Mouse (Mus musculus): ENCODE measurements around the gene Nedd4. TPM values are rescaled to one million over a fixed set of nuclear protein-coding genes. Genes with fewer than 3 reads are reported as not detected.
A peak's percentile ranks its signal among the peaks of the same experiment; 100 is the strongest.
"Not testable (repeated sequence)": the region's sequence is repeated elsewhere in the genome, so short reads cannot be mapped to it uniquely, and the experiment has no call there.

Gene Nedd4
- polyA plus RNA-seq, 1 experiment from 2014 or later, result 815 TPM

DNA sequence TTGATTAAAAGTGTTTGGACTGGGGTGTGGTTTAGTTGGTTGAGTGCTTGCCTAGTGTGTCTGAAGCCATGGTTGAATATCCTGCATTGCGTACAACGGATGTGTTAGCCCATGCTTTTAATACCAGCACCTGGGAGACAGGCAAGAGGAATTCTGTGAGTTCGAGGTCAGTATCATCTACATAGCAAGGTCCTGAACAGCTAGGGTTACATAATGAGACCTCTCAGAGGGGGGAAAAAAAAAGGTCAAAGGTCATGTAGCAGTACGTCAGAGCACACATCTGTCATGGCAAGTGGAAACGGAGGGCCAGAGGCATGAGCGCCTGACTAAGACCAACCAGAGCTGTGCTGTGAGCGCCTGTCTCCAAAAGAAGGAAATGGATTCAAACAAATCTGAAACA, 3.4 kb downstream of the Nedd4 start:
- no peak overlapping the region for H3K9ac ChIP-seq (ENCODE audit: low read length)
- H3K9me3 ChIP-seq (ENCODE audit: control insufficient read depth, low read length), result no peaks in the 10 kb centered on the region
- no peaks in the 10 kb centered on the region for H3K27me3 ChIP-seq (ENCODE audit: control insufficient read depth, insufficient read depth, low read length)
- no peak for DNase-seq (ENCODE audit: low spot score)
- H3K36me3 ChIP-seq (ENCODE audit: control insufficient read depth, insufficient read depth, low read length), result peaks cover 15% of the 10 kb centered on the region; the same call in 1 of the 2 replicates
- WGBS, result 53% methylated on average over 7 of the region's 7 CpGs
- H3K4me3 ChIP-seq (ENCODE audit: low read depth, low read length), result peak overlapping the region; percentile 99
- peak overlapping the region; percentile 89 for H3K4me2 ChIP-seq (ENCODE audit: low read depth, severe bottlenecking)
- H3K4me1 ChIP-seq (ENCODE audit: control insufficient read depth, insufficient read depth, low read length), result peaks cover 19% of the 10 kb centered on the region
- no peak for ATAC-seq (ENCODE audit: insufficient number of reproducible peaks, low FRiP score, low TSS enrichment, low read depth)
- no peak overlapping the region for H3K27ac ChIP-seq (replicated peaks; ENCODE audit: low read depth, low read length)

DNA sequence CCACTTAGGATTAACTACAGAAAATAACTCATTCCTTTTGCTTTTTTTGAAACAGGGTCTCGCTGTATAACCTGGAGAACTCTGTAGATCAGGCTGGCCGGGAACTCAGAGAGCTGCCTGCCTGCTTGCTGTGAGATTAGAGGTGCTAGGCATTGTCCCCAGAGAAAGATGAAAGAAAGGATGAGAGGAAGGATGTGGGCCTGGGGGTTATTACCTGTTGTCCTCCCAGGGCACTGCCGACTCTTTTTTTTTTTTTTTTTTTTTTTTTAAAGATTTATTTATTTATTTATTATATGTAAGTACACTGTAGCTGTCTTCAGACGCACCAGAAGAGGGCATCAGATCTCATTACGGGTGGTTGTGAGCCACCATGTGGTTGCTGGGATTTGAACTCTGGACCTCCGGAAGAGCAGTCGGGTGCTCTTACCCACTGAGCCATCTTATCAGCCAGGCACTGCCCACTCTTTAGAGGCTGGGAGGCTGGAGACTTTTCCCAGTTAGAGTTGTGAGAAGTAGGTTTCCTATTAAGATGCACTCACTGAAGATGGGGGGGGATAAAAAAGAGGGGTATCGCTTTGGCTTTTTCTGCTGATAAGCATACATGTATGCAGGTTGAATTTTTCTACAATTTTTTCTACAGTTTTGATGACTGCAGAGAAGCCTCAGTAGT, 4.3 kb downstream of the Nedd4 start:
- not testable (repeated sequence) for H3K27me3 ChIP-seq (ENCODE audit: control insufficient read depth, insufficient read depth, low read length); H3K4me2 ChIP-seq (ENCODE audit: low read depth, severe bottlenecking); H3K9ac ChIP-seq (ENCODE audit: low read length); ATAC-seq (ENCODE audit: insufficient number of reproducible peaks, low FRiP score, low TSS enrichment, low read depth); H3K27ac ChIP-seq (replicated peaks; ENCODE audit: low read depth, low read length); H3K4me3 ChIP-seq (ENCODE audit: low read depth, low read length); H3K9me3 ChIP-seq (ENCODE audit: control insufficient read depth, low read length); DNase-seq (ENCODE audit: low spot score)
- peaks cover 19% of the 10 kb centered on the region for H3K4me1 ChIP-seq (ENCODE audit: control insufficient read depth, insufficient read depth, low read length)
- WGBS, result 89% methylated on average over 6 of the region's 8 CpGs
- H3K36me3 ChIP-seq (ENCODE audit: control insufficient read depth, insufficient read depth, low read length), result peaks cover 17% of the 10 kb centered on the region; the same call in 1 of the 2 replicates

DNA sequence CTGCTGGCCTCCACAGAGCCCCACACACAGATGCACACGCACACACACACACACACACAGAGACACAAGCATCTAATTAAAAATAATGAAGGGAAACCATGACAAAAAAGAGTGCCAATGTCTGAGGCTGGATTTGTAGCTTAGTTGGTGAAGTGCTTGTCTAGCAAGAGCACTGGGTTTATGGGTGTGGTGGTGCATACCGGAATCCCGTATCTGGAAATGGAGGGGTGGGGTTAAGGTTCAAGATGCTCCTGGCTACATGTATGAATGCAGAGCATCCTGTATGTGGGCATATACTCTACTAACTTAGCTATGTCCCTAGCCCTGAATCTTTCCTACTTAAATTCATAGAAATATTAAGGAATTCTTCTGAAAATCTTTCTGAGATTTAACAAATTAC, 5.0 kb downstream of the Nedd4 start:
- no peak for DNase-seq (ENCODE audit: low spot score)
- Histone ChIP-seq H3K4me1 (ENCODE audit: control insufficient read depth, insufficient read depth, low read length) (peaks cover 19% of the 10 kb centered on the region), H3K27me3 (ENCODE audit: control insufficient read depth, insufficient read depth, low read length) (no peaks in the 10 kb centered on the region), H3K9me3 (ENCODE audit: control insufficient read depth, low read length) (no peaks in the 10 kb centered on the region), H3K9ac (ENCODE audit: low read length) (no peak overlapping the region), H3K36me3 (ENCODE audit: control insufficient read depth, insufficient read depth, low read length) (peaks cover 21% of the 10 kb centered on the region; the same call in 1 of the 2 replicates), H3K4me2 (ENCODE audit: low read depth, severe bottlenecking) (no peak overlapping the region), H3K27ac (replicated peaks; ENCODE audit: low read depth, low read length) (no peak overlapping the region), H3K4me3 (ENCODE audit: low read depth, low read length) (no peak overlapping the region)
- WGBS, result 88% methylated on average over 3 of the region's 3 CpGs
- ATAC-seq (ENCODE audit: insufficient number of reproducible peaks, low FRiP score, low TSS enrichment, low read depth), result no peak

DNA sequence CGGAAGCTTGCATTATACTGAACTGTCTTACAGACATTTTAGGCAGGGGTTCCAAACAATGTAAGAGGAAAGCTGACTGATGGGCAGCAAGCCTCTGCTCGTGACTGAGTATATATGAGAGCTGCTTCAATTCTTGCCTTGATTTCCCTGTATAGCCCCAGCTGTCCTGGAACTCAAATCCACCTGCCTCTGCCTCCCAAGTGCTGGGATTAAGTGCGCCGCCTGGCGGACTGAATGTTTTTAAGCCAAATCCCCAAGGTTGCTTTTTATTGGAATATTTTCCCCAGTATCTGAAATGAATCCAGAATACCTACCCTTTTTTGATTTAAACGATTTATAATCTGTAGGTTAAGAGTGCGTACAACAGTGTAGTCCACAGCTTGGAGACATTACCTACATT, 7.2 kb downstream of the Nedd4 start:
- Histone ChIP-seq H3K27ac (replicated peaks; ENCODE audit: low read depth, low read length) (no peak overlapping the region), H3K4me2 (ENCODE audit: low read depth, severe bottlenecking) (no peak overlapping the region), H3K9ac (ENCODE audit: low read length) (no peak overlapping the region), H3K27me3 (ENCODE audit: control insufficient read depth, insufficient read depth, low read length) (no peaks in the 10 kb centered on the region), H3K4me3 (ENCODE audit: low read depth, low read length) (no peak overlapping the region), H3K36me3 (ENCODE audit: control insufficient read depth, insufficient read depth, low read length) (peaks cover 33% of the 10 kb centered on the region), H3K4me1 (ENCODE audit: control insufficient read depth, insufficient read depth, low read length) (peaks cover 13% of the 10 kb centered on the region), H3K9me3 (ENCODE audit: control insufficient read depth, low read length) (no peaks in the 10 kb centered on the region)
- ATAC-seq (ENCODE audit: insufficient number of reproducible peaks, low FRiP score, low TSS enrichment, low read depth) (no peak), DNase-seq (ENCODE audit: low spot score) (no peak)
- whole genome bisulfite sequencing, result 86% methylated on average over 7 of the region's 7 CpGs

DNA sequence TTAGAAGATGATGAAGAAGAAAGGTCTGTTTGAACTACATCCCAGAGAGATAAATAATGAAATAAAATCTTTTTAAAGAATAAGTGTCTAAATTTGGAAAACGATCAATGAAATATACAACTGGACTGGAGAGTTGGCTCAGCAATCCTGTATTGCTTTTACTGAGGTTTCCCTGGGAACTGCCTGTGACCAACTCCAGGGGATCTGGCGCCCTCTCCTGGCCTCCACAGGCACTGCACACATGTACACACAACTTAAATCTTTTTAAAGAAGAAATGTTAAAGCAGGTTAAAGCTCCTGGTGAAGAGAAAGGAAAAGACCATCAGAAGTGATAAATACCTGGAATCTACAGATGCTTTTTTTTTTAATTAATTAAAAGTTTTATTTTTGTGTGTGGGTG, 10.2 kb downstream of the Nedd4 start:
- Histone ChIP-seq H3K4me2 (ENCODE audit: low read depth, severe bottlenecking) (no peak overlapping the region), H3K27ac (replicated peaks; ENCODE audit: low read depth, low read length) (no peak overlapping the region), H3K4me3 (ENCODE audit: low read depth, low read length) (no peak overlapping the region), H3K9me3 (ENCODE audit: control insufficient read depth, low read length) (no peaks in the 10 kb centered on the region), H3K9ac (ENCODE audit: low read length) (no peak overlapping the region), H3K27me3 (ENCODE audit: control insufficient read depth, insufficient read depth, low read length) (no peaks in the 10 kb centered on the region), H3K36me3 (ENCODE audit: control insufficient read depth, insufficient read depth, low read length) (peaks cover 46% of the 10 kb centered on the region), H3K4me1 (ENCODE audit: control insufficient read depth, insufficient read depth, low read length) (no peaks in the 10 kb centered on the region)
- no peak for ATAC-seq (ENCODE audit: insufficient number of reproducible peaks, low FRiP score, low TSS enrichment, low read depth)
- peak; percentile 90 for DNase-seq (ENCODE audit: low spot score)
- WGBS, result 42% methylated on average over 2 of the region's 2 CpGs

DNA sequence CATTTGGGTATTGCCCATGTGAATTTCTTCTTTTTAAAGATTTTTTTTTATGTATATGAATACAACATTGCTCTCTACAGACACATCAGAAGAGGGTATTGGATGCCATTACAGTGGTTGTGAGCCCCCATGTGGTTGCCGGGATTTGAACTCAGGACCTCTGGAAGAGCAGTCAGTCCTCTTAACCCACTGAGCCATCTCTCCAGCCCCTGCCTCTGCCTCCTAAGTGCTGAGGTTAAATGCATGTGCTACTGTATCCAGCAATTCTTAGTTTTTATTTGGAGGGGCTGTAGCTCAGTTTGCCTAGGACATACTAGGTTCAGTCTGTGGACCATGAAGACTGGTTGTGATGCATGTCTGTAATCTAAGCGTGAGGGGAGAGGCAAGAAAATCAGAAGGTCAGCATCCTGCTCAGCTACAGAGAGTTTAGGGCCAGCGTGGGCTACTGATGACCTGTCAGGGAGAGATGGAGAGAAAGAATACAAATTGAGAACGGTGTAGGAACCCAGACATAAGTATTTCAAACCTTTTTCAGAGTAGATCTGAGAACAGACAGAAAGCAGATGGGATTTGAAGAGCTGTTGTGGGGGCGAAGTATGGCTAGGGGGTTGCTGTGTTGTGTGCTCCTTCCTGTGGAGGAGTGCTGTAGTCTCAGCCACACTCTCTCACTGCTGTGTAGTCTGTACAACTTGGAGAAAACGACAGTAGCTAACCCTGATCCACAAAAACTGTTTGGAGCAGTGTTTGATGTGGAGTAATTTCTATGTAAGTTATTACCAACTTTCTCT, 13.0 kb downstream of the Nedd4 start:
- H3K4me2 ChIP-seq (ENCODE audit: low read depth, severe bottlenecking), result no peak overlapping the region
- peaks cover 54% of the 10 kb centered on the region for H3K36me3 ChIP-seq (ENCODE audit: control insufficient read depth, insufficient read depth, low read length)
- no peaks in the 10 kb centered on the region for H3K4me1 ChIP-seq (ENCODE audit: control insufficient read depth, insufficient read depth, low read length)
- WGBS, result 93% methylated on average over 6 of the region's 6 CpGs
- H3K4me3 ChIP-seq (ENCODE audit: low read depth, low read length), result no peak overlapping the region
- no peak overlapping the region for H3K27ac ChIP-seq (replicated peaks; ENCODE audit: low read depth, low read length)
- ATAC-seq (ENCODE audit: insufficient number of reproducible peaks, low FRiP score, low TSS enrichment, low read depth), result no peak
- H3K9me3 ChIP-seq (ENCODE audit: control insufficient read depth, low read length), result no peaks in the 10 kb centered on the region
- no peak for DNase-seq (ENCODE audit: low spot score)
- H3K27me3 ChIP-seq (ENCODE audit: control insufficient read depth, insufficient read depth, low read length), result no peaks in the 10 kb centered on the region
- no peak overlapping the region for H3K9ac ChIP-seq (ENCODE audit: low read length)

DNA sequence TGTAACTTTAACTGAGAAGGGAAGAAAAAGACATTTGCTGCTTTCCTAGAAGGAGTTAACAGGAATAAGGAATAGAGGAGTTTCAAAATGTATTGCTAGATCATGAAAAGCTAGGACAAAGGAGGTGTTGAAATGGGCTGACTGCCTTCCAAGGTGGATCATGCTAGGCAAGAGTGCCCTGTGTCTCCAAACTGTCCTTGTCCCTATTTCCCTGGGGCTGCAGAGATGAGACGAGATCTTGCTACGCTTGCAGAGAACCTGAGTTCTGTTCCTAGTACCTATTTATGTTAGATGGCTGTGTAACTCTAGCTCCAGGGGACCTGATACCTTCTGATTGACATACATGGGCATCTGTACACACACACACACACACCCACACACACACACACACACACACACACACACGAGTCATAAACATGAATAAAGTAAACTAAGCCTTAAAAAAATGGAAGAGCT, 13.6 kb downstream of the Nedd4 start:
- no peak for DNase-seq (ENCODE audit: low spot score)
- peaks cover 51% of the 10 kb centered on the region for H3K36me3 ChIP-seq (ENCODE audit: control insufficient read depth, insufficient read depth, low read length)
- H3K9me3 ChIP-seq (ENCODE audit: control insufficient read depth, low read length), result no peaks in the 10 kb centered on the region
- H3K4me2 ChIP-seq (ENCODE audit: low read depth, severe bottlenecking), result no peak overlapping the region
- 91% methylated on average over 3 of the region's 3 CpGs for WGBS
- H3K9ac ChIP-seq (ENCODE audit: low read length), result no peak overlapping the region
- no peaks in the 10 kb centered on the region for H3K27me3 ChIP-seq (ENCODE audit: control insufficient read depth, insufficient read depth, low read length)
- H3K27ac ChIP-seq (replicated peaks; ENCODE audit: low read depth, low read length), result no peak overlapping the region
- H3K4me3 ChIP-seq (ENCODE audit: low read depth, low read length), result no peak overlapping the region
- H3K4me1 ChIP-seq (ENCODE audit: control insufficient read depth, insufficient read depth, low read length), result no peaks in the 10 kb centered on the region
- ATAC-seq (ENCODE audit: insufficient number of reproducible peaks, low FRiP score, low TSS enrichment, low read depth), result no peak

DNA sequence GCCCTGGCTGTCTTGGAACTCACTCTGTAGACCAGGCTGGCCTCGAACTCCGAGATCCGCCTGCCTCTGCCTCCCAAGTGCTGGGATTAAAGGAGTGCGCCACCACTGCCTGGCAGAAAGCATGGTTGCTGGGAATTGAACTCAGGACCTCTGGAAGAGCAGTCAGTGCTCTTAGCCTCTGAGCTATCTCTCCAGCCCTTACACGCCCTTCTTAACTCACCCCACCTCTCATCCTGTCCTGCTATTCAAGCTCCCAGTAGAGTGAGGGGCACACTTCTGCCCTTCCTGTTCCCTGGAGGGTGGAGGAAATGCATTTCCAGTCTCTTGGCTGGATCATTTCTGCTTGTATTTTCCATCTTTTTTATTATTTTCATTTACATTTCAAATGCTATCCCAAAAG, 15.5 kb downstream of the Nedd4 start:
- no peak for ATAC-seq (ENCODE audit: insufficient number of reproducible peaks, low FRiP score, low TSS enrichment, low read depth)
- H3K4me2 ChIP-seq (ENCODE audit: low read depth, severe bottlenecking), result no peak overlapping the region
- no peak overlapping the region for H3K27ac ChIP-seq (replicated peaks; ENCODE audit: low read depth, low read length)
- H3K36me3 ChIP-seq (ENCODE audit: control insufficient read depth, insufficient read depth, low read length), result peaks cover 51% of the 10 kb centered on the region
- no peak overlapping the region for H3K4me3 ChIP-seq (ENCODE audit: low read depth, low read length)
- no peaks in the 10 kb centered on the region for H3K9me3 ChIP-seq (ENCODE audit: control insufficient read depth, low read length)
- no peaks in the 10 kb centered on the region for H3K4me1 ChIP-seq (ENCODE audit: control insufficient read depth, insufficient read depth, low read length)
- 91% methylated on average over 5 of the region's 5 CpGs for WGBS
- no peak overlapping the region for H3K9ac ChIP-seq (ENCODE audit: low read length)
- no peak for DNase-seq (ENCODE audit: low spot score)
- H3K27me3 ChIP-seq (ENCODE audit: control insufficient read depth, insufficient read depth, low read length), result no peaks in the 10 kb centered on the region
